Mouse (Mus musculus) C2C12 (cell line): ENCODE results near the gene Gucy2g.

Experiments
- CTCF ChIP-seq: IDR thresholded peaks from one replicate; pipeline ENCODE4 v1.5.1; 2011; ENCODE audit not compliant: control insufficient read depth, insufficient read depth, insufficient read length
- MAX ChIP-seq: IDR thresholded peaks from one replicate; pipeline ENCODE4 v1.6.1; 2011; ENCODE audit warnings: mild to moderate bottlenecking, control low read depth
- USF1 ChIP-seq: IDR thresholded peaks from one replicate; pipeline ENCODE4 v1.6.1; 2011; ENCODE audit warnings: low read depth, mild to moderate bottlenecking, control low read depth, moderate library complexity

DNA sequence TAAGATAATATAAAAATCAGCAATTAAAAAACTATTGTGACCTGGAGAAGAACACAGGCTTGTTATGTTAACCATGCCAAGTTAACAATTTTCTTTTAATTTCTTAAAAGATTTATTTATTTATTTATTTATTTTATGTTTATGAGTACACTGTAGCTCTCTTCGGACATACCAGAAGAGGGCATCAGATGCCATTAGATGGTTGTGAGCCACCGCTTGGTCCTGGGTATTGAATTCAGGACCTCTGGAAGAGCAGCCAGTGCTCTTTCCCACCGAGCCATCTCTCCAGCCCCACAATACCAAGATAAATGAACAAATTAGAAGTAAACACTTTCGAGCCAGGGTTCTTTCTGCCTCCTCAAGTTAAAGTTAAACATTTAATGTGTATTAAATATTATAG is 32.4 kb downstream of the Gucy2g start:
- TF ChIP-seq CTCF (no peak), USF1 (no peak), MAX (no peak)
